Mouse (Mus musculus): ENCODE data around the gene Terb1.

- TF ChIP-seq POLR2A (IDR thresholded peaks at IDR 0.05; ENCODE audit: insufficient read depth, low read depth, low read length) (no peak), CTCF (IDR thresholded peaks at IDR 0.05; ENCODE audit: insufficient read depth, low read depth, low read length) (no peak)
Measured at GRCm38 (mm10) chr8:104467463-104467862, 42.2 kb downstream of the Terb1 start.

Data from olfactory bulb, adult 2 months (tissue).